Mouse (Mus musculus): Measurements from ENCODE around the gene Slc6a8. TPM values are rescaled to one million over a fixed set of nuclear protein-coding genes. Genes with fewer than 3 reads are reported as not detected.

Gene Slc6a8
- polyA plus RNA-seq, 1 experiment from 2014 or later: 7.1 TPM

Other genes with a start within 250 kb of the Slc6a8 start
- 1.2 and 3.9 TPM in 2 replicates for gene Trex2, start 237.8 kb upstream of the Slc6a8 start, polyA plus RNA-seq (2015; fragmentation: Nextera tagmentation; extraction: Ambion mirVana)
- gene Haus7, start 214.1 kb upstream of the Slc6a8 start, polyA plus RNA-seq (2015; fragmentation: Nextera tagmentation; extraction: Ambion mirVana): 54.1 and 58.7 TPM in 2 replicates
- gene Bgn, start 189.5 kb upstream of the Slc6a8 start, polyA plus RNA-seq (2015; fragmentation: Nextera tagmentation; extraction: Ambion mirVana): 64.8 and 75.2 TPM in 2 replicates
- gene Atp2b3, start 170.1 kb upstream of the Slc6a8 start, polyA plus RNA-seq (2015; fragmentation: Nextera tagmentation; extraction: Ambion mirVana): 0.19 and 0.31 TPM in 2 replicates
- 15.0 and 16.9 TPM in 2 replicates for gene Dusp9, start 33.7 kb upstream of the Slc6a8 start, polyA plus RNA-seq (2015; fragmentation: Nextera tagmentation; extraction: Ambion mirVana)
- 17.7 and 20.4 TPM in 2 replicates for gene Pnck, start 13.0 kb upstream of the Slc6a8 start, polyA plus RNA-seq (2015; fragmentation: Nextera tagmentation; extraction: Ambion mirVana)
- 270 and 283 TPM in 2 replicates for gene Bcap31, start 43.0 kb downstream of the Slc6a8 start, polyA plus RNA-seq (2015; fragmentation: Nextera tagmentation; extraction: Ambion mirVana)
- gene Abcd1, start 43.4 kb downstream of the Slc6a8 start, polyA plus RNA-seq (2015; fragmentation: Nextera tagmentation; extraction: Ambion mirVana): 18.6 and 19.5 TPM in 2 replicates
- 0.67 and 0.68 TPM in 2 replicates for gene Plxnb3, start 83.9 kb downstream of the Slc6a8 start, polyA plus RNA-seq (2015; fragmentation: Nextera tagmentation; extraction: Ambion mirVana)
- 2.2 and 4.8 TPM in 2 replicates for gene Srpk3, start 101.3 kb downstream of the Slc6a8 start, polyA plus RNA-seq (2015; fragmentation: Nextera tagmentation; extraction: Ambion mirVana)
- gene Idh3g, start 113.7 kb downstream of the Slc6a8 start, polyA plus RNA-seq (2015; fragmentation: Nextera tagmentation; extraction: Ambion mirVana): 202 and 211 TPM in 2 replicates
- 253 and 266 TPM in 2 replicates for gene Ssr4, start 113.9 kb downstream of the Slc6a8 start, polyA plus RNA-seq (2015; fragmentation: Nextera tagmentation; extraction: Ambion mirVana)
- gene Pdzd4, start 151.8 kb downstream of the Slc6a8 start, polyA plus RNA-seq (2015; fragmentation: Nextera tagmentation; extraction: Ambion mirVana): 0.83 and 0.84 TPM in 2 replicates
- gene Avpr2, start 219.0 kb downstream of the Slc6a8 start, polyA plus RNA-seq (2015; fragmentation: Nextera tagmentation; extraction: Ambion mirVana): 0.21 and 0.22 TPM in 2 replicates
- gene L1cam, start 223.0 kb downstream of the Slc6a8 start, polyA plus RNA-seq (2015; fragmentation: Nextera tagmentation; extraction: Ambion mirVana): 8.2 and 9.3 TPM in 2 replicates
- 4.5 and 5.7 TPM in 2 replicates for gene Arhgap4, start 248.7 kb downstream of the Slc6a8 start, polyA plus RNA-seq (2015; fragmentation: Nextera tagmentation; extraction: Ambion mirVana)
- 144 and 156 TPM in 2 replicates for gene Naa10, start 248.8 kb downstream of the Slc6a8 start, polyA plus RNA-seq (2015; fragmentation: Nextera tagmentation; extraction: Ambion mirVana)